Comparison of ENCODE assay signal across 27 mouse cellular contexts in genomic region chr10:80363734-80364133, GRCm38 (mm10). TPM values are rescaled to one million over a fixed set of nuclear protein-coding genes. Genes with fewer than 3 reads are reported as not detected.
DNase-seq lines count a peak whose midpoint lies in the region; ATAC-seq and TF ChIP-seq lines count a peak whose summit lies in the region.
"Had no signal": no experiment of that assay in that cellular context is flagged by ENCODE, and none has a peak within 500 bp of the region (broad histone marks: within the 10 kb centered on the region; RNA-seq: fewer than 3 reads in every experiment).

No protein-coding gene starts in this region.

- H3K9me3 ChIP-seq in forebrain, embryonic 12.5 days = 0 out of 2 replicates have a peak, but pooled peaks cover 7% of the 10 kb centered on the region
- no peaks in the 10 kb centered on the region for H3K9me3 ChIP-seq in forebrain, embryonic 14.5 days (replicated peaks; ENCODE audit: control insufficient read depth, low read length)
- no peaks in the 10 kb centered on the region for H3K9me3 ChIP-seq in hindbrain, embryonic 16.5 days (ENCODE audit: control insufficient read depth, low read length)
- no peaks in the 10 kb centered on the region; the same call in 1 of the 2 replicates for H3K9me3 ChIP-seq in hindbrain, embryonic 12.5 days (replicated peaks)
- H3K9me3 ChIP-seq in midbrain, embryonic 13.5 days = no peaks in the 10 kb centered on the region
- H3K9me3 ChIP-seq in midbrain, postnatal 0 days (ENCODE audit: low read length) = no peaks in the 10 kb centered on the region
- H3K9me3 ChIP-seq: embryonic facial prominence, embryonic 12.5 days; heart, embryonic 13.5 days; intestine, embryonic 15.5 days; liver, embryonic 15.5 days had no signal

- H3K27ac ChIP-seq in forebrain, embryonic 12.5 days = no peak overlapping the region
- H3K27ac ChIP-seq in forebrain, embryonic 14.5 days (ENCODE audit: low read depth, low read length) = no peak overlapping the region
- H3K27ac ChIP-seq in hindbrain, embryonic 16.5 days (ENCODE audit: low read depth, low read length) = no peak overlapping the region
- no peak overlapping the region for H3K27ac ChIP-seq in hindbrain, embryonic 12.5 days
- H3K27ac ChIP-seq in midbrain, embryonic 13.5 days = no peak overlapping the region
- H3K27ac ChIP-seq in midbrain, postnatal 0 days (ENCODE audit: low read depth, low read length) = no peak overlapping the region
- H3K27ac ChIP-seq: embryonic facial prominence, embryonic 12.5 days; gastrocnemius, adult 2 months; heart, embryonic 13.5 days; intestine, embryonic 15.5 days; limb, embryonic 12.5 days; liver, embryonic 15.5 days had no signal

- WGBS in forebrain, embryonic 12.5 days = 44% methylated on average over 6 of the region's 6 CpGs
- 32% methylated on average over 6 of the region's 6 CpGs for WGBS in forebrain, embryonic 14.5 days
- 22% methylated on average over 6 of the region's 6 CpGs for WGBS in hindbrain, embryonic 16.5 days
- WGBS in hindbrain, embryonic 12.5 days = 46% methylated on average over 6 of the region's 6 CpGs
- WGBS in midbrain, embryonic 13.5 days = 27% methylated on average over 6 of the region's 6 CpGs
- WGBS in midbrain, postnatal 0 days = 23% methylated on average over 6 of the region's 6 CpGs

- ATAC-seq in forebrain, embryonic 12.5 days (ENCODE audit: low FRiP score) = no peak
- ATAC-seq in forebrain, embryonic 14.5 days = no peak
- ATAC-seq in hindbrain, embryonic 16.5 days = peak; percentile 53; the same call in 1 of the 2 replicates
- ATAC-seq in hindbrain, embryonic 12.5 days (ENCODE audit: low FRiP score) = no peak
- ATAC-seq in midbrain, embryonic 13.5 days = peak; percentile 58; the same call in 1 of the 2 replicates
- no peak for ATAC-seq in midbrain, postnatal 0 days (ENCODE audit: low FRiP score)
- ATAC-seq: intestine, embryonic 15.5 days had no signal

- no peak for DNase-seq in forebrain, embryonic 14.5 days (ENCODE audit: low spot score)
- no peak for DNase-seq in midbrain, postnatal 0 days (ENCODE audit: low spot score)
- no peak for DNase-seq in right cerebral cortex, adult 18-20 months
- DNase-seq: adrenal gland, postnatal 25 days; B cell, adult 2 months; cerebellum, adult 11-12 months; cerebellum, postnatal 36 days; gastrocnemius, adult 2 months; gastrocnemius, postnatal 36 days; heart, adult 18-20 months; heart, postnatal 10 days; kidney, adult 2 months; kidney, postnatal 14 days; lung, embryonic 14.5 days; lung, postnatal 14 days; right cerebral cortex, postnatal 14 days; thymus, postnatal 4 days had no signal

- TF ChIP-seq CTCF in midbrain, postnatal 0 days (IDR thresholded peaks at IDR 0.05) = no peak

- no peak overlapping the region for H3K4me2 ChIP-seq in forebrain, embryonic 12.5 days
- no peak overlapping the region for H3K4me2 ChIP-seq in forebrain, embryonic 14.5 days (ENCODE audit: low read length)
- no peak overlapping the region for H3K4me2 ChIP-seq in hindbrain, embryonic 16.5 days (ENCODE audit: low read length)
- H3K4me2 ChIP-seq in hindbrain, embryonic 12.5 days (replicated peaks) = no peak overlapping the region
- no peak overlapping the region for H3K4me2 ChIP-seq in midbrain, embryonic 13.5 days (replicated peaks)
- H3K4me2 ChIP-seq in midbrain, postnatal 0 days (ENCODE audit: low read depth, low read length, poor library complexity, severe bottlenecking) = no peak overlapping the region
- H3K4me2 ChIP-seq: embryonic facial prominence, embryonic 12.5 days; heart, embryonic 13.5 days; intestine, embryonic 15.5 days; limb, embryonic 12.5 days; liver, embryonic 15.5 days; lung, embryonic 14.5 days had no signal

- H3K4me3 ChIP-seq in forebrain, embryonic 12.5 days (replicated peaks) = no peak overlapping the region
- no peak overlapping the region for H3K4me3 ChIP-seq in forebrain, embryonic 14.5 days (ENCODE audit: low read depth, low read length)
- H3K4me3 ChIP-seq in hindbrain, embryonic 16.5 days (ENCODE audit: low read length) = no peak overlapping the region
- no peak overlapping the region for H3K4me3 ChIP-seq in hindbrain, embryonic 12.5 days
- H3K4me3 ChIP-seq in midbrain, embryonic 13.5 days (replicated peaks) = no peak overlapping the region
- H3K4me3 ChIP-seq in midbrain, postnatal 0 days (ENCODE audit: low read depth, low read length) = no peak overlapping the region
- H3K4me3 ChIP-seq: embryonic facial prominence, embryonic 12.5 days; gastrocnemius, adult 2 months; heart, embryonic 13.5 days; intestine, embryonic 15.5 days; limb, embryonic 12.5 days; liver, embryonic 15.5 days had no signal

- H3K36me3 ChIP-seq in forebrain, embryonic 12.5 days (replicated peaks) = no peaks in the 10 kb centered on the region
- no peaks in the 10 kb centered on the region for H3K36me3 ChIP-seq in forebrain, embryonic 14.5 days (ENCODE audit: control insufficient read depth, insufficient read depth, low read length)
- H3K36me3 ChIP-seq in hindbrain, embryonic 16.5 days (ENCODE audit: control insufficient read depth, insufficient read depth, low read length) = no peaks in the 10 kb centered on the region
- no peaks in the 10 kb centered on the region for H3K36me3 ChIP-seq in hindbrain, embryonic 12.5 days
- no peaks in the 10 kb centered on the region for H3K36me3 ChIP-seq in midbrain, embryonic 13.5 days
- no peaks in the 10 kb centered on the region for H3K36me3 ChIP-seq in midbrain, postnatal 0 days (ENCODE audit: insufficient read depth, low read length)
- H3K36me3 ChIP-seq: embryonic facial prominence, embryonic 12.5 days; heart, embryonic 13.5 days; intestine, embryonic 15.5 days; limb, embryonic 12.5 days; liver, embryonic 15.5 days had no signal

- 0 out of 2 replicates have a peak overlapping the region, but pooled peaks have one; percentile 5 for H3K9ac ChIP-seq in forebrain, embryonic 12.5 days
- H3K9ac ChIP-seq in forebrain, embryonic 14.5 days (ENCODE audit: low read length) = no peak overlapping the region
- no peak overlapping the region for H3K9ac ChIP-seq in hindbrain, embryonic 16.5 days (ENCODE audit: low read depth, low read length)
- no peak overlapping the region for H3K9ac ChIP-seq in hindbrain, embryonic 12.5 days
- no peak overlapping the region; the same call in 1 of the 2 replicates for H3K9ac ChIP-seq in midbrain, embryonic 13.5 days (replicated peaks)
- no peak overlapping the region for H3K9ac ChIP-seq in midbrain, postnatal 0 days (replicated peaks; ENCODE audit: low read length, poor library complexity, severe bottlenecking)
- H3K9ac ChIP-seq: embryonic facial prominence, embryonic 12.5 days; heart, embryonic 13.5 days; intestine, embryonic 15.5 days; limb, embryonic 12.5 days; liver, embryonic 15.5 days; lung, embryonic 14.5 days had no signal

- peaks cover 63% of the 10 kb centered on the region for H3K27me3 ChIP-seq in forebrain, embryonic 12.5 days
- H3K27me3 ChIP-seq in forebrain, embryonic 14.5 days (replicated peaks; ENCODE audit: control insufficient read depth, insufficient read depth, low read length) = peaks cover 4% of the 10 kb centered on the region; the same call in 1 of the 2 replicates
- H3K27me3 ChIP-seq in hindbrain, embryonic 16.5 days (replicated peaks; ENCODE audit: control insufficient read depth, insufficient read depth, low read length) = peaks cover 18% of the 10 kb centered on the region
- peaks cover 65% of the 10 kb centered on the region for H3K27me3 ChIP-seq in hindbrain, embryonic 12.5 days
- peaks cover 31% of the 10 kb centered on the region for H3K27me3 ChIP-seq in midbrain, embryonic 13.5 days
- H3K27me3 ChIP-seq in midbrain, postnatal 0 days (ENCODE audit: insufficient read depth, low read length) = no peaks in the 10 kb centered on the region; the same call in none of the 2 replicates

- H3K4me1 ChIP-seq in forebrain, embryonic 12.5 days = peaks cover 7% of the 10 kb centered on the region
- peaks cover 2% of the 10 kb centered on the region; the same call in 1 of the 2 replicates for H3K4me1 ChIP-seq in forebrain, embryonic 14.5 days (ENCODE audit: control insufficient read depth, insufficient read depth, low read length)
- H3K4me1 ChIP-seq in hindbrain, embryonic 16.5 days (ENCODE audit: control insufficient read depth, insufficient read depth, low read depth, low read length) = peaks cover 4% of the 10 kb centered on the region; the same call in 1 of the 2 replicates
- H3K4me1 ChIP-seq in hindbrain, embryonic 12.5 days = peaks cover 7% of the 10 kb centered on the region
- H3K4me1 ChIP-seq in midbrain, embryonic 13.5 days (replicated peaks) = peaks cover 7% of the 10 kb centered on the region
- no peaks in the 10 kb centered on the region for H3K4me1 ChIP-seq in midbrain, postnatal 0 days (ENCODE audit: insufficient read depth, low read length)
- H3K4me1 ChIP-seq: heart, embryonic 13.5 days; intestine, embryonic 15.5 days; limb, embryonic 12.5 days; liver, embryonic 15.5 days had no signal

RNA-seq across cellular contexts. Expression of gene Plk5, which starts 7.5 kb away (rescaled TPM):
- polyA plus RNA-seq in forebrain, embryonic 12.5 days (2016; fragmentation: Nextera tagmentation; extraction: Ambion mirVana) = 0.23 and 0.40 TPM in 2 replicates
- 1.2 and 1.9 TPM in 2 replicates for polyA plus RNA-seq in forebrain, embryonic 14.5 days (2014; fragmentation: Nextera tagmentation; extraction: Ambion mirVana)
- polyA plus RNA-seq in hindbrain, embryonic 16.5 days (2015; fragmentation: Nextera tagmentation; extraction: Ambion mirVana) = 9.3 and 11.0 TPM in 2 replicates
- 0.35 and 0.50 TPM in 2 replicates for polyA plus RNA-seq in hindbrain, embryonic 12.5 days (2016; fragmentation: Nextera tagmentation; extraction: Ambion mirVana)
- polyA plus RNA-seq in midbrain, embryonic 13.5 days (2015; fragmentation: Nextera tagmentation; extraction: Ambion mirVana) = 0.96 and 1.3 TPM in 2 replicates
- 17.5 and 23.1 TPM in 2 replicates for total RNA-seq in midbrain, postnatal 0 days (2014; rRNA removed)
- polyA plus RNA-seq in midbrain, postnatal 0 days (2015; fragmentation: Nextera tagmentation; extraction: Ambion mirVana) = 12.5 and 12.8 TPM in 2 replicates
- total RNA-seq: hematopoietic stem cell, adult 5-6 weeks had no signal
- polyA plus RNA-seq: heart, embryonic 13.5 days had no signal

RNA-seq across cellular contexts. Expression of gene Adamtsl5, which starts 15.5 kb away (rescaled TPM):
- polyA plus RNA-seq in forebrain, embryonic 12.5 days (2016; fragmentation: Nextera tagmentation; extraction: Ambion mirVana) = 0.17 and 0.55 TPM in 2 replicates
- polyA plus RNA-seq in forebrain, embryonic 14.5 days (2014; fragmentation: Nextera tagmentation; extraction: Ambion mirVana) = 0.48 and 0.52 TPM in 2 replicates
- polyA plus RNA-seq in hindbrain, embryonic 16.5 days (2015; fragmentation: Nextera tagmentation; extraction: Ambion mirVana) = 1.1 and 1.8 TPM in 2 replicates
- polyA plus RNA-seq in hindbrain, embryonic 12.5 days (2016; fragmentation: Nextera tagmentation; extraction: Ambion mirVana) = 0.38 and 0.77 TPM in 2 replicates
- 0.39 and 0.61 TPM in 2 replicates for polyA plus RNA-seq in midbrain, embryonic 13.5 days (2015; fragmentation: Nextera tagmentation; extraction: Ambion mirVana)
- total RNA-seq in midbrain, postnatal 0 days (2014; rRNA removed) = 0.71 and 0.77 TPM in 2 replicates
- polyA plus RNA-seq in midbrain, postnatal 0 days (2015; fragmentation: Nextera tagmentation; extraction: Ambion mirVana) = 0.62 and 0.71 TPM in 2 replicates

RNA-seq across cellular contexts. Expression of gene Mex3d, which starts 23.7 kb away (rescaled TPM):
- polyA plus RNA-seq in forebrain, embryonic 12.5 days (2016; fragmentation: Nextera tagmentation; extraction: Ambion mirVana) = 17.3 and 21.3 TPM in 2 replicates
- polyA plus RNA-seq in forebrain, embryonic 14.5 days (2014; fragmentation: Nextera tagmentation; extraction: Ambion mirVana) = 16.9 and 17.8 TPM in 2 replicates
- 9.1 and 9.2 TPM in 2 replicates for polyA plus RNA-seq in hindbrain, embryonic 16.5 days (2015; fragmentation: Nextera tagmentation; extraction: Ambion mirVana)
- polyA plus RNA-seq in hindbrain, embryonic 12.5 days (2016; fragmentation: Nextera tagmentation; extraction: Ambion mirVana) = 21.4 and 24.8 TPM in 2 replicates
- 15.9 and 18.6 TPM in 2 replicates for polyA plus RNA-seq in midbrain, embryonic 13.5 days (2015; fragmentation: Nextera tagmentation; extraction: Ambion mirVana)
- total RNA-seq in midbrain, postnatal 0 days (2014; rRNA removed) = 118 and 147 TPM in 2 replicates
- polyA plus RNA-seq in midbrain, postnatal 0 days (2015; fragmentation: Nextera tagmentation; extraction: Ambion mirVana) = 12.5 and 13.9 TPM in 2 replicates

RNA-seq across cellular contexts. Expression of gene Reep6, which starts 34.0 kb away (rescaled TPM):
- 4.1 and 4.4 TPM in 2 replicates for polyA plus RNA-seq in forebrain, embryonic 12.5 days (2016; fragmentation: Nextera tagmentation; extraction: Ambion mirVana)
- polyA plus RNA-seq in forebrain, embryonic 14.5 days (2014; fragmentation: Nextera tagmentation; extraction: Ambion mirVana) = 2.3 and 2.7 TPM in 2 replicates
- 7.5 and 7.6 TPM in 2 replicates for polyA plus RNA-seq in hindbrain, embryonic 16.5 days (2015; fragmentation: Nextera tagmentation; extraction: Ambion mirVana)
- polyA plus RNA-seq in hindbrain, embryonic 12.5 days (2016; fragmentation: Nextera tagmentation; extraction: Ambion mirVana) = 3.2 and 4.1 TPM in 2 replicates
- polyA plus RNA-seq in midbrain, embryonic 13.5 days (2015; fragmentation: Nextera tagmentation; extraction: Ambion mirVana) = 3.0 and 3.1 TPM in 2 replicates
- 3.8 and 5.3 TPM in 2 replicates for total RNA-seq in midbrain, postnatal 0 days (2014; rRNA removed)
- 7.0 and 7.8 TPM in 2 replicates for polyA plus RNA-seq in midbrain, postnatal 0 days (2015; fragmentation: Nextera tagmentation; extraction: Ambion mirVana)

RNA-seq across cellular contexts. Expression of gene Pcsk4, which starts 34.4 kb away (rescaled TPM):
- 3.7 and 3.8 TPM in 2 replicates for polyA plus RNA-seq in forebrain, embryonic 12.5 days (2016; fragmentation: Nextera tagmentation; extraction: Ambion mirVana)
- 1.6 and 2.4 TPM in 2 replicates for polyA plus RNA-seq in forebrain, embryonic 14.5 days (2014; fragmentation: Nextera tagmentation; extraction: Ambion mirVana)
- 8.1 and 8.5 TPM in 2 replicates for polyA plus RNA-seq in hindbrain, embryonic 16.5 days (2015; fragmentation: Nextera tagmentation; extraction: Ambion mirVana)
- 2.2 and 2.8 TPM in 2 replicates for polyA plus RNA-seq in hindbrain, embryonic 12.5 days (2016; fragmentation: Nextera tagmentation; extraction: Ambion mirVana)
- 1.9 and 2.1 TPM in 2 replicates for polyA plus RNA-seq in midbrain, embryonic 13.5 days (2015; fragmentation: Nextera tagmentation; extraction: Ambion mirVana)
- total RNA-seq in midbrain, postnatal 0 days (2014; rRNA removed) = 5.2 and 7.5 TPM in 2 replicates
- polyA plus RNA-seq in midbrain, postnatal 0 days (2015; fragmentation: Nextera tagmentation; extraction: Ambion mirVana) = 12.6 and 14.6 TPM in 2 replicates

Comparison
In these comparisons a context has a peak if more than half of its experiments do, and no peak if none do; other contexts are left out.
1. ATAC-seq: peak in hindbrain, embryonic 16.5 days (single experiment) and midbrain, embryonic 13.5 days (single experiment); none in forebrain, embryonic 12.5 days (single experiment), forebrain, embryonic 14.5 days (single experiment), hindbrain, embryonic 12.5 days (single experiment) and midbrain, postnatal 0 days (single experiment).